Mouse (Mus musculus): ENCODE results near the gene Crkl. TPM values are rescaled to one million over a fixed set of nuclear protein-coding genes. Genes with fewer than 3 reads are reported as not detected.
A peak's percentile ranks its signal among the peaks of the same experiment; 100 is the strongest.

The Crkl gene
- total and polyA plus RNA-seq, 2 experiments from 2014 or later, result 29.6 to 45.2 TPM

GRCm38 (mm10) chr16:17488478-17489468, 37.0 kb downstream of the Crkl start:
- ATAC-seq (ENCODE audit: insufficient read depth, low read depth), result no peak
- WGBS, result 56% methylated on average over 14 of the region's 14 CpGs
- peak overlapping the region; percentile 51; the same call in 1 of the 2 replicates for H3K9ac ChIP-seq (replicated peaks; ENCODE audit: low read depth, low read length)
- no peak for DNase-seq (ENCODE audit: low spot score)
- TF ChIP-seq CTCF (IDR thresholded peaks at IDR 0.05; ENCODE audit: low read depth), result peak; percentile 16; the same call in 1 of the 2 replicates
- no peak for TF ChIP-seq EP300 (IDR thresholded peaks at IDR 0.05; ENCODE audit: low read depth)
- peak overlapping the region; percentile 53 for H3K4me3 ChIP-seq (ENCODE audit: low read depth, low read length)
- no peaks in the 10 kb centered on the region for H3K9me3 ChIP-seq (replicated peaks; ENCODE audit: control insufficient read depth, low read length)
- no peaks in the 10 kb centered on the region for H3K27me3 ChIP-seq (ENCODE audit: control insufficient read depth, insufficient read depth, low read length)
- peaks cover 8% of the 10 kb centered on the region; the same call in 1 of the 2 replicates for H3K4me1 ChIP-seq (ENCODE audit: control insufficient read depth, insufficient read depth)
- H3K27ac ChIP-seq (ENCODE audit: low read depth), result no peak overlapping the region
- H3K4me2 ChIP-seq (ENCODE audit: low read depth, low read length), result peak overlapping the region; percentile 95
- peaks cover 28% of the 10 kb centered on the region for H3K36me3 ChIP-seq (replicated peaks; ENCODE audit: control insufficient read depth, insufficient read depth, low read length)

- no peak for DNase-seq (ENCODE audit: low spot score)
- no peak within 1 kb of the TSS for H3K27ac ChIP-seq (ENCODE audit: low read depth)
Measured at GRCm38 (mm10) chr16:17489469-17490111, 37.8 kb downstream of the Crkl start, which contains the start of gene Aifm3. TSS of gene Aifm3 (plus strand) at chr16:17489611.

GRCm38 (mm10) chr16:17491154-17491553, 39.4 kb downstream of the Crkl start:
- Histone ChIP-seq H3K36me3 (replicated peaks; ENCODE audit: control insufficient read depth, insufficient read depth, low read length) (0 out of 2 replicates have a peak, but pooled peaks cover 5% of the 10 kb centered on the region), H3K4me3 (ENCODE audit: low read depth, low read length) (no peak overlapping the region)
- WGBS, result 91% methylated on average over 5 of the region's 5 CpGs

More at GRCm38 (mm10) chr16:17489469-17490111, 37.8 kb downstream of the Crkl start, which contains the start of gene Aifm3:
- TF ChIP-seq CTCF (IDR thresholded peaks at IDR 0.05; ENCODE audit: low read depth), result no peak
- TF ChIP-seq EP300 (IDR thresholded peaks at IDR 0.05; ENCODE audit: low read depth), result no peak
- ATAC-seq (ENCODE audit: insufficient read depth, low read depth), result peak; percentile 52; the same call in 1 of the 2 replicates
- Histone ChIP-seq H3K27me3 (ENCODE audit: control insufficient read depth, insufficient read depth, low read length) (no peaks in the 10 kb centered on the region), H3K36me3 (replicated peaks; ENCODE audit: control insufficient read depth, insufficient read depth, low read length) (peaks cover 20% of the 10 kb centered on the region), H3K9ac (replicated peaks; ENCODE audit: low read depth, low read length) (peak within 1 kb of the TSS; percentile 51; the same call in 1 of the 2 replicates), H3K4me2 (ENCODE audit: low read depth, low read length) (peak within 1 kb of the TSS; percentile 95), H3K4me1 (ENCODE audit: control insufficient read depth, insufficient read depth) (peaks cover 8% of the 10 kb centered on the region; the same call in 1 of the 2 replicates), H3K9me3 (replicated peaks; ENCODE audit: control insufficient read depth, low read length) (no peaks in the 10 kb centered on the region), H3K4me3 (ENCODE audit: low read depth, low read length) (peak within 1 kb of the TSS; percentile 53)
- WGBS, result 3% methylated on average over 43 of the region's 47 CpGs

GRCm38 (mm10) chr16:17491896-17492561, 40.2 kb downstream of the Crkl start:
- DNase-seq (ENCODE audit: low spot score) (no peak), ATAC-seq (ENCODE audit: insufficient read depth, low read depth) (no peak)
- WGBS, result 64% methylated on average over 5 of the region's 5 CpGs
- Histone ChIP-seq H3K4me2 (ENCODE audit: low read depth, low read length) (no peak overlapping the region), H3K27ac (ENCODE audit: low read depth) (no peak overlapping the region), H3K27me3 (ENCODE audit: control insufficient read depth, insufficient read depth, low read length) (no peaks in the 10 kb centered on the region), H3K36me3 (replicated peaks; ENCODE audit: control insufficient read depth, insufficient read depth, low read length) (0 out of 2 replicates have a peak, but pooled peaks cover 5% of the 10 kb centered on the region), H3K9ac (replicated peaks; ENCODE audit: low read depth, low read length) (no peak overlapping the region), H3K9me3 (replicated peaks; ENCODE audit: control insufficient read depth, low read length) (no peaks in the 10 kb centered on the region), H3K4me1 (ENCODE audit: control insufficient read depth, insufficient read depth) (peaks cover 6% of the 10 kb centered on the region; the same call in 1 of the 2 replicates), H3K4me3 (ENCODE audit: low read depth, low read length) (no peak overlapping the region)
- TF ChIP-seq CTCF (IDR thresholded peaks at IDR 0.05; ENCODE audit: low read depth) (no peak), EP300 (IDR thresholded peaks at IDR 0.05; ENCODE audit: low read depth) (no peak)

More at GRCm38 (mm10) chr16:17491154-17491553, 39.4 kb downstream of the Crkl start:
- TF ChIP-seq EP300 (IDR thresholded peaks at IDR 0.05; ENCODE audit: low read depth), result no peak
- TF ChIP-seq CTCF (IDR thresholded peaks at IDR 0.05; ENCODE audit: low read depth), result no peak
- H3K9ac ChIP-seq (replicated peaks; ENCODE audit: low read depth, low read length), result no peak overlapping the region
- H3K9me3 ChIP-seq (replicated peaks; ENCODE audit: control insufficient read depth, low read length), result no peaks in the 10 kb centered on the region
- H3K4me1 ChIP-seq (ENCODE audit: control insufficient read depth, insufficient read depth), result 0 out of 2 replicates have a peak, but pooled peaks cover 2% of the 10 kb centered on the region
- H3K27ac ChIP-seq (ENCODE audit: low read depth), result no peak overlapping the region
- no peak for ATAC-seq (ENCODE audit: insufficient read depth, low read depth)
- no peak for DNase-seq (ENCODE audit: low spot score)
- H3K4me2 ChIP-seq (ENCODE audit: low read depth, low read length), result no peak overlapping the region
- H3K27me3 ChIP-seq (ENCODE audit: control insufficient read depth, insufficient read depth, low read length), result no peaks in the 10 kb centered on the region

Measured in heart, postnatal 0 days (tissue).